Mouse (Mus musculus) hindbrain, embryonic 10.5 days (tissue): Measurements from ENCODE around the gene Eif4g3. TPM values are rescaled to one million over a fixed set of nuclear protein-coding genes. Genes with fewer than 3 reads are reported as not detected.

Experiments used
- DNase-seq: peaks from one replicate; pipeline ENCODE4 v3.0.0-alpha.2; 2017; ENCODE audit warnings: low spot score
- H3K27ac ChIP-seq: fragments of 300-500 bp; sonication (generic); 2 replicates; pipeline ENCODE4 v1.5.1; 2016; ENCODE audit warnings: mild to moderate bottlenecking, moderate library complexity
- H3K27me3 ChIP-seq: fragments of 300-500 bp; sonication (generic); 2 replicates; pipeline ENCODE4 v1.6.1; 2016; ENCODE audit warnings: mild to moderate bottlenecking; ENCODE audit not compliant: poor library complexity, insufficient read depth, severe bottlenecking
- H3K36me3 ChIP-seq: fragments of 300-500 bp; sonication (generic); 2 replicates; pipeline ENCODE4 v1.6.1; 2016; ENCODE audit warnings: mild to moderate bottlenecking, moderate library complexity
- H3K4me1 ChIP-seq: fragments of 300-500 bp; sonication (generic); replicated peaks from 2 replicates; pipeline ENCODE4 v1.6.1; 2016; ENCODE audit warnings: mild to moderate bottlenecking
- H3K4me3 ChIP-seq: fragments of 300-500 bp; sonication (generic); 2 replicates; pipeline ENCODE4 v1.5.1; 2016; ENCODE audit warnings: mild to moderate bottlenecking, moderate library complexity
- H3K9me3 ChIP-seq: fragments of 300-500 bp; sonication (generic); 2 replicates; pipeline ENCODE4 v1.6.1; 2016; ENCODE audit warnings: mild to moderate bottlenecking, moderate library complexity
- WGBS: fragments of 180-500 bp; shearing (Covaris S2); methylation state at CpG from one replicate; pipeline ENCODE4 v1.1.7; 2016; 5-methylcytosine and 5-hydroxymethylcytosine counted together
- polyA plus RNA-seq: library from polyadenylated mRNA; unstranded; fragments of >200 nt; fragmentation: Nextera tagmentation; extraction: Ambion mirVana; gene quantifications from 2 replicates; pipeline ENCODE4 v1.2.1, GENCODE M21; 2016

Eif4g3 gene
- polyA plus RNA-seq, 1 experiment from 2014 or later = 42.4 TPM

DNA sequence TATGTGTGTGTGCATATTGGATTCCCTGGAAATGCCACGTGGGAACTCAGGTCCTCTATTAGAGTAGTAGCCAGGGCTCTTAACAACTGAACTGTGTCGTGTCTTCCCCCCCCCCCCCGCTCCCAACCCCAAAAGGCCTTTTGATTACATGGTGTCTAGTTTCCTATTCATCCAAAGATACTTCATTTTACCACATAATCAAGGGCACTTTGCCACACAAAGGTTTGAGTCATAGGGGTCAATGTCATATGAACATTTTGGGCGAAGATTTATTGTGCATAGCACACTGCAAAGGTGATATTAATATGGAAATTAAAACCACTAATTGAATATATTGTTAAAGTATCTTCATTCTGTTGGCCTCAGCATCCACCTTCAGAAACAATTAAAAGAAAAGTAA lies 144.5 kb downstream of the Eif4g3 start:
- Histone ChIP-seq H3K27me3 (no peaks in the 10 kb centered on the region), H3K4me1 (peaks cover 10% of the 10 kb centered on the region), H3K36me3 (peaks cover 59% of the 10 kb centered on the region), H3K4me3 (no peak overlapping the region), H3K9me3 (no peaks in the 10 kb centered on the region), H3K27ac (no peak overlapping the region)
- no peak for DNase-seq
- WGBS = 66% methylated on average over 4 of the region's 4 CpGs

DNA sequence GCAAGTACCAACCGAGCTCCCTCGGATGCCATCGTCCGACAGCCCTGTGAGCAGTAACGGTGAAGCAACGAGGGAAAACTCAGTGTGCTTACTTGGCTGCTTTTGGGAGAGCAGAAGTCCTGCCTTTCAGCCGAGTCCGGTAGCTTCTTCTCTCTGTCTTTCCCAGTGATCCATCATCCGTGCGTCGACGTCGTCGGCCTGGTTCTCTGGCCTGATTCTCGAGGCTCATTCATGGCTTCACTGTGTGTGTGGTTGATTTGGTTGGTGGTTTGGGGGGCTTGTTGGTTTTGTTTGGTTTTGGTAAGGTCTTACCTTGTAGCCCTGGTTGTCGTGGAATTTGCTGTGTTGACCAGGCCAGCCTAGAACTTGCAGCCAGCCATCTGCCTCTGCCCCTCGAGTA lies 145.0 kb downstream of the Eif4g3 start:
- H3K9me3 ChIP-seq = no peaks in the 10 kb centered on the region
- WGBS = 90% methylated on average over 17 of the region's 17 CpGs
- H3K27me3 ChIP-seq = no peaks in the 10 kb centered on the region
- H3K4me1 ChIP-seq = peaks cover 10% of the 10 kb centered on the region
- H3K27ac ChIP-seq = no peak overlapping the region
- no peak for DNase-seq
- H3K4me3 ChIP-seq = no peak overlapping the region
- H3K36me3 ChIP-seq = peaks cover 54% of the 10 kb centered on the region

DNA sequence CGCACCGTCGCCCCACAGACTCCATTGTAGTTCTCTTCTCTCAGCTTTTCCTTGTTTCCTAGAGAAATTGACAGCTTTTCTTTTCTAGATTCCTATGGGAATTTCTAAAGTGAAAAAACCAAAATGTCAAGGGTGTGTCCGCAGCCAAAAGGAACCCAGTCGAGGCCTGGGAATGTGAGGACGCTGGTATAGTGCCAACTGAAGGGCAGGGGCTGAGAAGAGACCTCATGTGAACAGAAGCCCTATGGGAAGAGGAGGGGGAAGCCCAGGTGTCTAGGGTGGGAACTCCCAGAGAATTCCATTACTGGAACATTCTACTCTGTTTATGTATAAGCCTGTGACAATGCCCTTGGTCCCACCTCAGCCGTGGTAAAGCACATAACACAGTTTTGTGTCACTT lies 145.4 kb downstream of the Eif4g3 start:
- peaks cover 10% of the 10 kb centered on the region for H3K4me1 ChIP-seq
- peaks cover 50% of the 10 kb centered on the region for H3K36me3 ChIP-seq
- H3K27ac ChIP-seq = no peak overlapping the region
- no peak overlapping the region for H3K4me3 ChIP-seq
- H3K27me3 ChIP-seq = no peaks in the 10 kb centered on the region
- no peak for DNase-seq
- WGBS = 93% methylated on average over 7 of the region's 7 CpGs
- no peaks in the 10 kb centered on the region for H3K9me3 ChIP-seq

DNA sequence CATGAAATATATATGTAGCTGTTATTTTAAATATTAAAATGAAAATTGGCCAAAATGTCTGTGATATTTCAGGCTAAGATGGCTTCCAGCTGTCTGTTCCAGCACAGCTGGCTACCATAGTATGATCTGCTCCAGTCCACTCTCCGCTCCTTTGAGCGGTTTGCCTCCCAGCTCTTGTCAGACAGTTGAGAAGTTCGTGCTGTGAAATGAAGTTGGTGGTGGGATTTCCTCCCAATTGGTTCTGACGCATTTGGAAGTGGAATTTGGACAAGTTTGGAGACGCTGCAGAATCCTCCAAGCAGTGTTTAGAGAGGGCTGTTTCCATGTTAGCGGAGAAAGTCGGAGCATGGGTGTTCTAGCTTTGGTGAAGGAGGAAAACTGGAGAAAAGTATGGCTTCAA lies 148.5 kb downstream of the Eif4g3 start:
- Histone ChIP-seq H3K27ac (no peak overlapping the region), H3K9me3 (no peaks in the 10 kb centered on the region), H3K4me3 (no peak overlapping the region), H3K36me3 (peaks cover 54% of the 10 kb centered on the region), H3K27me3 (no peaks in the 10 kb centered on the region), H3K4me1 (peaks cover 8% of the 10 kb centered on the region)
- DNase-seq = no peak
- 94% methylated on average over 7 of the region's 7 CpGs for WGBS

DNA sequence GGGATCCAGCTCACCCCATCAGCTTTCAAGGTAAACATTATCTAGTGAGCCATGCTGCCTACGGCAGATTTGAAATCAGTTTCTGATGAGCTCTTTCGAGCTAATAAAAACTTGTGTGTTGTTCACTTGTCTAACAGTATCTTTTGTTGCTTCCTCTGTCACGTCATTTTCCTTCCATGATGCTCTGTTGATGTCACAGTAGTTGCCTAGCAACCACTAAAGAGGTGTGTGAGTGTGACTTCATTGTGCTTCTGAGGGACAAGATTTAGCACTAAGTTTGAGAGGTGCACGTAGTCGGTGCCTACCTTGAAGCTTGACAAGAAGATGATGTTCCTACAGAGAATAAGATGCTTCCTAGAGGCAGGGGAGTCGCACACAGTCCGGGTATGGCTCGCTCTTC lies 154.4 kb downstream of the Eif4g3 start:
- Histone ChIP-seq H3K9me3 (no peaks in the 10 kb centered on the region), H3K36me3 (peaks cover 71% of the 10 kb centered on the region), H3K27ac (no peak overlapping the region), H3K4me1 (no peaks in the 10 kb centered on the region), H3K4me3 (no peak overlapping the region), H3K27me3 (no peaks in the 10 kb centered on the region)
- DNase-seq = no peak
- WGBS = 86% methylated on average over 8 of the region's 8 CpGs

DNA sequence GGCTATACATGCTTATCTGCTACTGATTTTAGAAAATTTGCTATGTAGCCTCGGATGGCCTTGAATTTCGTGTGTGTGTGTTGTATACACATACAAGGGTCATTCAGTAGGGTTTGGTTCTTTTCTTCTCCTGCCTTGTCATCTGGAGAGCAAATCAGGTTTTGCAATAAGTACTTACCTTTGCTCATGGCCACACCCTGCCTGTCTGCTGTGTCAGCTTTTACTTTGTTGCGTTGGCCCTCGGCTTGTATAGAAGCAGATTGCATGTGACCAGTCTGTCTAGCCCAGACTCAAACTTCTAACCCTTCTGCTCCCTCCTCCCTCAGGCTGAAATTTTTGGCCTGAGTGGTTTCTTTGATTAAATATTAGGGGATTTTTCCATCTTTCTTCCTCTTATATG lies 157.2 kb downstream of the Eif4g3 start:
- no peaks in the 10 kb centered on the region for H3K4me1 ChIP-seq
- peaks cover 83% of the 10 kb centered on the region for H3K36me3 ChIP-seq
- no peaks in the 10 kb centered on the region for H3K27me3 ChIP-seq
- no peak overlapping the region for H3K4me3 ChIP-seq
- DNase-seq = no peak
- WGBS = 97% methylated on average over 4 of the region's 4 CpGs
- H3K27ac ChIP-seq = no peak overlapping the region
- H3K9me3 ChIP-seq = no peaks in the 10 kb centered on the region

DNA sequence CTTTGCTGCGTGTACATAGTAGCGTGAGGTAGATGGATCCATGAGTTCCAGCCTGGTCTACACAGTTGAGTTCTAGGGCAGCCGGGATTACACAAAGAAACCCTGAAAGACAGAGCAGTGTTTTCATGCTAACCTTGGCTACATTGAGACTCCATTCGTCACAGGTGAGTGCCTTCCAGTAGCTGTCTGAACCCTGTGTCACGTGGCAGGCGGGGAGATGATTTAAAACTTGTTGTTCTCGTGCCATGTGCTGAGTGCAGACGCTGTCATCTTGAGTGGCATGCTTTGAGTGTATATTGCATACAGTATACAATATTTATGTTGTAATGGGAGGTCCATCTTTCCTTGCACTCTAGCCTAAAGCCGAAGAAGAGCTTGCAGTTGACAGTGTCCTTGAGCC lies 158.4 kb downstream of the Eif4g3 start:
- H3K36me3 ChIP-seq = peaks cover 83% of the 10 kb centered on the region

DNA sequence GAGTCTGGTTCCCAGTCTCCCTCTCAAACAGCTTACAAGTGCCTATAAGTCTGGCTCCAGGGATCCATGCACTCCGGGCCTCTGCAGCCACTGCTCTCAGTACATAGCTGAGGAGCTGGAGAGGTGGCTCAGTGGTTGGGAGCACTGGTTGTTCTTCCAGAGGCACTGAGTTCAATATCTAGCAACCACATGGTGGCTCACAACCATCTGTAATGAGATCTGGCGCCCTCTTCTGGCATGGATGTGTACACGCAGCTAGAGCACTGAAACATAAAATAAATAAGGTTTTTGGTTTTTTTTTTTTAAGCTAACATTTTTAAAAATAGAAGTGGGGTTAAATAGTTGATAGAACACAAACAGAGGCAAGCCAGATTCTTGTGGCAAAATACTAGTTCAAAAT lies 161.2 kb downstream of the Eif4g3 start:
- Histone ChIP-seq H3K27me3 (no peaks in the 10 kb centered on the region), H3K4me3 (no peak overlapping the region), H3K36me3 (peaks cover 91% of the 10 kb centered on the region), H3K9me3 (no peaks in the 10 kb centered on the region), H3K27ac (no peak overlapping the region), H3K4me1 (no peaks in the 10 kb centered on the region)
- peak; percentile 30 for DNase-seq
- 54% methylated on average over 3 of the region's 3 CpGs for WGBS

More for the DNA sequence above, 158.4 kb downstream of the Eif4g3 start:
- 93% methylated on average over 9 of the region's 9 CpGs for WGBS
- H3K27ac ChIP-seq = no peak overlapping the region
- DNase-seq = no peak
- H3K4me3 ChIP-seq = no peak overlapping the region
- no peaks in the 10 kb centered on the region for H3K27me3 ChIP-seq
- H3K9me3 ChIP-seq = no peaks in the 10 kb centered on the region
- H3K4me1 ChIP-seq = no peaks in the 10 kb centered on the region

DNA sequence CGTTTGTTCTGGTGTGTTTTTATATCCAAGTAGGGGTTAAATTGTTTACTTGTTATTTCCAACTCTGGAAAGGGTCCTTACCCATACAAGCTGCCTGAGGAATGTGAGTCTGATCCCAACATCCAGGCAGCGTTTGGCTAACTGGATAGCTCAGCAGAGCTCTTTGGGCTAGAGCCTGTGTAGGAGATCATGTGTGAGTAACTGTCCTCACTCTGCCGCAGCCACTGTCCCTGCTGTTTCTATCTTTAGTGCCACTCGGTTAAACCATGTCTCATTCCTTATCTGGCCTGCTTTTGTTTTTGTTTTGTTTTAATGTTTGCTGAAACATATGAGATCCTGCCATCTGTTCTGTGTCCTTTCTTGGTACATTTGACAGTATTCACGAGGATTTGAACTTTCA lies 168.1 kb downstream of the Eif4g3 start:
- H3K9me3 ChIP-seq = no peaks in the 10 kb centered on the region
- no peak overlapping the region for H3K27ac ChIP-seq
- H3K4me1 ChIP-seq = peaks cover 7% of the 10 kb centered on the region; the same call in 1 of the 2 replicates
- no peak for DNase-seq
- H3K36me3 ChIP-seq = peaks cover 95% of the 10 kb centered on the region
- H3K27me3 ChIP-seq = no peaks in the 10 kb centered on the region
- 89% methylated on average over 5 of the region's 5 CpGs for WGBS
- no peak overlapping the region for H3K4me3 ChIP-seq

DNA sequence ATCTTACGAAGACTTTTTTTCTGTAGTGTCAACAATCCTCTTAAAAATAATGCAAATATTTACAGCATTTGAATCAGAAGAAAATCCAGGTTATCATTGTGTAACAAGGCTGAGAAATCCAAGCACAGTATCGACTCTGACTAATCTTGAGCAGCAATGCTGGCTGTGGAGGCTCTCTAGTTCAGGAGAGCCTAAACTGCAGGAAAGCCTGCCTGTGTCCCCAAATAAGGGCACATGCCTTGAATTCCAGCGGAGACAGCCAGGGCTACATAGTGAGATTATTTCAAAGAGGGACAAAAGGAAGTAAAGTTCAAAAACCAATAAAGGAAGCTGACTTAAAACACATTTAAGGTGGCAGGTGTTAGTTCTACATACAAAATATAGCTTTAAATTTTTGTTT lies 168.7 kb downstream of the Eif4g3 start:
- DNase-seq = no peak
- Histone ChIP-seq H3K36me3 (peaks cover 95% of the 10 kb centered on the region), H3K27ac (no peak overlapping the region), H3K27me3 (no peaks in the 10 kb centered on the region), H3K9me3 (no peaks in the 10 kb centered on the region), H3K4me3 (no peak overlapping the region), H3K4me1 (peaks cover 7% of the 10 kb centered on the region; the same call in 1 of the 2 replicates)
- WGBS = 90% methylated on average over 3 of the region's 3 CpGs

DNA sequence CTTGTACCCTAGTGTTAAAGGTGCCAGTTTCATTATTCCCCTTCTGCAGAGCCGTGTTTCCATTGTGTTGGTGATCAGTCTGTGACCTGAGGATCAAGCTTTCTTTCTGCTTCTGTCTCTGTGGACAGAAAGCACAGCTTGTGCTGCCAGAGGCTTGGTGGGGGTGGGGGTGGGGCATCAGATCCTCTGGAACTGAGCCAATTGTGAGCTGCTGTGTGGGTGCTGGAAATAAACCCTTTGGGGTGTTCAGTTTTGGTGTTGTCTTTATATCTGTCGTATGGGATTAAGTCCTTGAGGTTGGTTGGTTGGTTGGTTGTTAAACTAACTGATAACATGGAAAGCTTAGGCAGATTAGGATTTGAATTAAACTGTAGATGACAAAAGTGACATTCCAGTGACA lies 171.0 kb downstream of the Eif4g3 start:
- Histone ChIP-seq H3K4me3 (no peak overlapping the region), H3K27ac (peak overlapping the region; percentile 25; the same call in 1 of the 2 replicates), H3K27me3 (no peaks in the 10 kb centered on the region), H3K36me3 (peaks cover 95% of the 10 kb centered on the region), H3K4me1 (peaks cover 7% of the 10 kb centered on the region; the same call in 1 of the 2 replicates), H3K9me3 (no peaks in the 10 kb centered on the region)
- WGBS = 62% methylated on average over 2 of the region's 2 CpGs
- peak; percentile 6 for DNase-seq

DNA sequence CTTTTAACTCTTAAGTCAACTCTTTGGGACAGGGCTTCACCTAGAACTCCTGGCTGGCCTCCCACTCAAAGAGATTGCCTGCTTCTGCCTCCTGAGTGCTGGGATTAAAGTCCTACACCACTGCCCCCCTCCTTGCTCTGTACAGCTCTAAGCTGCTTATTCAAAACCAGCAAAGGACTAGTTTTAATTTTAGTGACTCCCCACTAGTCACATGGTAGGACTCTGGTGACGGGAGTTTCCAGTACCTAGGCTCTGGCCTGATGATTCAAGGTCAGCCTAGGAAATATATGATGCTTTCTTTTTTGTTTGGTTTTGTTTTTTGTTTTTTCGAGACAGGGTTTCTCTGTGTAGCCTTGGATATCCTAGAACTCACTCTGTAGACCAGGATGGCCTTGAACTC lies 172.0 kb downstream of the Eif4g3 start:
- Histone ChIP-seq H3K9me3 (no peaks in the 10 kb centered on the region), H3K4me3 (no peak overlapping the region), H3K36me3 (peaks cover 97% of the 10 kb centered on the region), H3K27me3 (no peaks in the 10 kb centered on the region), H3K27ac (peak overlapping the region; percentile 25; the same call in 1 of the 2 replicates), H3K4me1 (peaks cover 7% of the 10 kb centered on the region; the same call in 1 of the 2 replicates)
- DNase-seq = no peak
- WGBS = 86% methylated on average over 2 of the region's 2 CpGs

DNA sequence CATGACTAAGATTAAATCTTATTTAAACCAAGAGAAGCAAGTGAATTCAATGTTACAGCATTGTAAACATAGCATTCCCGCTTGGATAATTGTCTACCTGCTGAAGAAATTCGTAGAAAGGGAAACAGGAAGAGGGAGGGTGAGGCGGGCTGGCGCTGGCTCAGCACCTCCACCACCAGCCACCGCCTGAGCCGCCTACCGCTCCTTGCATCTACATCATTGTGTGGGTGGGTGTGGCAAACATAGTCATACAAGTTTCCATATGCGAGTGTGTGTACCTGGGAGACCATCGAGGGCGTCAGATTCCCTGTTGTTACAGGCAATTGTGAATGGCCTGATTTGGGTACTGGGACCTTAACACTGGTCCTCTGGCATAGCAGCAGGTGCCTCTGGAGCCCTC lies 173.7 kb downstream of the Eif4g3 start:
- WGBS = 94% methylated on average over 10 of the region's 10 CpGs
- H3K27me3 ChIP-seq = no peaks in the 10 kb centered on the region
- no peaks in the 10 kb centered on the region for H3K9me3 ChIP-seq
- no peak overlapping the region for H3K27ac ChIP-seq
- DNase-seq = no peak
- H3K36me3 ChIP-seq = peaks cover 98% of the 10 kb centered on the region
- H3K4me3 ChIP-seq = no peak overlapping the region
- H3K4me1 ChIP-seq = peaks cover 7% of the 10 kb centered on the region; the same call in 1 of the 2 replicates

DNA sequence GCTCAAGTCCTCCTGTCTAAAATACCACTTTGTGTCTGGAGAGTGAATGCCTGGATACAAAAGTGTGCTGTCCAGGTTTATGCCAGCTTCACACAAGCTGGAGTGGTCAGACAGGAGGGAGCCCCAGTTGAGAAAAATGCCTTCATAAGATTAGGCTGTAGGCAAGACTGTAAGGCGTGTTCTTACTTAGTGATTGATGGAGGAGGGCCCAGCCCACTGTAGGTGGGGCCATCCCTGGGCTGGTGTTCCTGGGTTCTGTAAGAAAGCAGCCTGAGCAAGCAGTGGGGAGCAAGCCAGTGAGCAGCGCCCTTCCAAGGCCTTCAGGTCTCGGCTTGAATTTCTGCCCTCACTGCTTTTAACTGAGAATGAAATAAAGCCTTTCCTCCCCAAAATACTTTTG lies 175.3 kb downstream of the Eif4g3 start:
- peaks cover 7% of the 10 kb centered on the region; the same call in 1 of the 2 replicates for H3K4me1 ChIP-seq
- no peak overlapping the region for H3K27ac ChIP-seq
- 88% methylated on average over 3 of the region's 3 CpGs for WGBS
- peaks cover 99% of the 10 kb centered on the region for H3K36me3 ChIP-seq
- H3K4me3 ChIP-seq = no peak overlapping the region
- no peak for DNase-seq
- no peaks in the 10 kb centered on the region for H3K27me3 ChIP-seq
- H3K9me3 ChIP-seq = no peaks in the 10 kb centered on the region
